In genomic region chr2:171799351-171799750, GRCm38 (mm10) we compare ENCODE assay signal across 21 mouse cellular contexts.
DNase-seq lines count a peak whose midpoint lies in the region; ATAC-seq lines count a peak whose summit lies in the region.
"Had no signal": no experiment of that assay in that cellular context is flagged by ENCODE, and none has a peak within 500 bp of the region (broad histone marks: within the 10 kb centered on the region; RNA-seq: fewer than 3 reads in every experiment).

No protein-coding gene starts in this region.

- no peak overlapping the region for H3K4me3 ChIP-seq in hindbrain, embryonic 14.5 days (replicated peaks; ENCODE audit: low read length)
- no peak overlapping the region for H3K4me3 ChIP-seq in hindbrain, embryonic 11.5 days (ENCODE audit: low read depth, low read length)
- H3K4me3 ChIP-seq in forebrain, embryonic 13.5 days: no peak overlapping the region
- no peak overlapping the region for H3K4me3 ChIP-seq in limb, embryonic 13.5 days
- H3K4me3 ChIP-seq: intestine, embryonic 15.5 days; layer of hippocampus, adult 2 months; midbrain, embryonic 10.5 days had no signal

- H3K9me3 ChIP-seq in hindbrain, embryonic 14.5 days (ENCODE audit: control insufficient read depth, low read length): no peaks in the 10 kb centered on the region
- no peaks in the 10 kb centered on the region for H3K9me3 ChIP-seq in hindbrain, embryonic 11.5 days (ENCODE audit: control insufficient read depth, low read length)
- H3K9me3 ChIP-seq in forebrain, embryonic 13.5 days (replicated peaks): no peaks in the 10 kb centered on the region
- H3K9me3 ChIP-seq in limb, embryonic 13.5 days: no peaks in the 10 kb centered on the region
- H3K9me3 ChIP-seq: intestine, embryonic 15.5 days; midbrain, embryonic 10.5 days had no signal

- ATAC-seq in hindbrain, embryonic 14.5 days (ENCODE audit: low FRiP score): no peak
- no peak for ATAC-seq in hindbrain, embryonic 11.5 days (ENCODE audit: low FRiP score)
- no peak for ATAC-seq in forebrain, embryonic 13.5 days
- ATAC-seq in limb, embryonic 13.5 days (ENCODE audit: low FRiP score, low read depth): no peak
- ATAC-seq in megakaryocyte-erythroid progenitor cell, adult 5-6 weeks (replicated peaks; ENCODE audit: low FRiP score, low TSS enrichment, poor library complexity, severe bottlenecking): no peak
- ATAC-seq: intestine, embryonic 15.5 days; lung, postnatal 0 days; midbrain, embryonic 16.5 days had no signal

- no peak overlapping the region for H3K9ac ChIP-seq in hindbrain, embryonic 14.5 days
- H3K9ac ChIP-seq in hindbrain, embryonic 11.5 days (ENCODE audit: low read depth, low read length): no peak overlapping the region
- H3K9ac ChIP-seq in forebrain, embryonic 13.5 days: no peak overlapping the region
- H3K9ac ChIP-seq in limb, embryonic 13.5 days: no peak overlapping the region
- H3K9ac ChIP-seq: intestine, embryonic 15.5 days had no signal

- no peak overlapping the region for H3K27ac ChIP-seq in hindbrain, embryonic 14.5 days
- H3K27ac ChIP-seq in hindbrain, embryonic 11.5 days (ENCODE audit: low read depth, low read length): no peak overlapping the region
- no peak overlapping the region for H3K27ac ChIP-seq in forebrain, embryonic 13.5 days
- H3K27ac ChIP-seq in limb, embryonic 13.5 days: no peak overlapping the region
- H3K27ac ChIP-seq: intestine, embryonic 15.5 days; layer of hippocampus, adult 2 months; macrophage; midbrain, embryonic 10.5 days had no signal

- 0 out of 2 replicates have a peak overlapping the region, but pooled peaks have one; percentile 4 for H3K4me2 ChIP-seq in hindbrain, embryonic 14.5 days (replicated peaks)
- H3K4me2 ChIP-seq in hindbrain, embryonic 11.5 days (replicated peaks; ENCODE audit: low read depth, low read length): no peak overlapping the region
- peak overlapping the region; percentile 24; the same call in 1 of the 2 replicates for H3K4me2 ChIP-seq in forebrain, embryonic 13.5 days
- H3K4me2 ChIP-seq in limb, embryonic 13.5 days (replicated peaks): peak overlapping the region; percentile 36; the same call in 1 of the 2 replicates
- H3K4me2 ChIP-seq: intestine, embryonic 15.5 days had no signal

- 48% methylated on average over 9 of the region's 9 CpGs for WGBS in hindbrain, embryonic 14.5 days
- WGBS in hindbrain, embryonic 11.5 days: 70% methylated on average over 9 of the region's 9 CpGs
- 38% methylated on average over 9 of the region's 9 CpGs for WGBS in forebrain, embryonic 13.5 days
- WGBS in limb, embryonic 13.5 days: 20% methylated on average over 9 of the region's 9 CpGs

- no peaks in the 10 kb centered on the region for H3K27me3 ChIP-seq in hindbrain, embryonic 14.5 days (ENCODE audit: control insufficient read depth, insufficient read depth, low read length)
- no peaks in the 10 kb centered on the region for H3K27me3 ChIP-seq in hindbrain, embryonic 11.5 days (ENCODE audit: control insufficient read depth, insufficient read depth, low read length)
- no peaks in the 10 kb centered on the region for H3K27me3 ChIP-seq in forebrain, embryonic 13.5 days
- H3K27me3 ChIP-seq in limb, embryonic 13.5 days: peaks cover 15% of the 10 kb centered on the region; the same call in 1 of the 2 replicates
- H3K27me3 ChIP-seq: intestine, embryonic 15.5 days had no signal

- DNase-seq in hindbrain, embryonic 14.5 days (ENCODE audit: low spot score): no peak
- no peak for DNase-seq in hindbrain, embryonic 11.5 days (ENCODE audit: low spot score)
- DNase-seq in R1 (ENCODE audit: low read depth, low spot score): peak; percentile 16
- DNase-seq in spleen, postnatal 10 days (ENCODE audit: low spot score in 2 of 2): no peak
- DNase-seq: adrenal gland, adult 2 months; cerebellum, adult 11-12 months; cerebellum, postnatal 10 days; heart, postnatal 4 days; kidney, adult 9 months; kidney, postnatal 14 days; layer of hippocampus, postnatal 36 days; right cerebral cortex, postnatal 14 days had no signal

- no peaks in the 10 kb centered on the region for H3K4me1 ChIP-seq in hindbrain, embryonic 14.5 days (replicated peaks; ENCODE audit: control insufficient read depth, insufficient read depth, low read length)
- H3K4me1 ChIP-seq in hindbrain, embryonic 11.5 days (replicated peaks; ENCODE audit: control insufficient read depth, insufficient read depth, low read length): no peaks in the 10 kb centered on the region
- H3K4me1 ChIP-seq in forebrain, embryonic 13.5 days: peaks cover 15% of the 10 kb centered on the region
- peaks cover 21% of the 10 kb centered on the region for H3K4me1 ChIP-seq in limb, embryonic 13.5 days
- H3K4me1 ChIP-seq: intestine, embryonic 15.5 days; midbrain, embryonic 10.5 days had no signal

- no peaks in the 10 kb centered on the region for H3K36me3 ChIP-seq in hindbrain, embryonic 14.5 days (replicated peaks; ENCODE audit: control insufficient read depth, insufficient read depth)
- H3K36me3 ChIP-seq in hindbrain, embryonic 11.5 days (ENCODE audit: control insufficient read depth, insufficient read depth, low read length): no peaks in the 10 kb centered on the region
- no peaks in the 10 kb centered on the region for H3K36me3 ChIP-seq in forebrain, embryonic 13.5 days (ENCODE audit: poor library complexity, severe bottlenecking)
- no peaks in the 10 kb centered on the region for H3K36me3 ChIP-seq in limb, embryonic 13.5 days
- H3K36me3 ChIP-seq: intestine, embryonic 15.5 days; midbrain, embryonic 10.5 days had no signal
